Mouse (Mus musculus) testis, adult 2 months (tissue): ENCODE measurements around the gene Ccdc33. TPM values are rescaled to one million over a fixed set of nuclear protein-coding genes. Genes with fewer than 3 reads are reported as not detected.

Experiments used
- H3K27ac ChIP-seq: fragments of 200-500 bp; 2 replicates; pipeline ENCODE4 v1.5.1; 2012; ENCODE audit warnings: low read depth, low read length; ENCODE audit not compliant: control insufficient read depth, insufficient read depth
- H3K27me3 ChIP-seq: fragments of 200-500 bp; 2 replicates; pipeline ENCODE4 v1.6.1; 2012; ENCODE audit warnings: mild to moderate bottlenecking, low read length, moderate library complexity; ENCODE audit not compliant: control insufficient read depth, insufficient read depth
- H3K36me3 ChIP-seq: fragments of 200-500 bp; 2 replicates; pipeline ENCODE4 v1.6.1; 2012; ENCODE audit warnings: mild to moderate bottlenecking, low read length; ENCODE audit not compliant: control insufficient read depth, insufficient read depth
- H3K4me1 ChIP-seq: fragments of 200-500 bp; 2 replicates; pipeline ENCODE4 v1.6.1; 2012; ENCODE audit warnings: low read length; ENCODE audit not compliant: control insufficient read depth, insufficient read depth
- H3K4me3 ChIP-seq: fragments of 200-500 bp; 2 replicates; pipeline ENCODE4 v1.5.1; 2012; ENCODE audit warnings: low read depth, mild to moderate bottlenecking, low read length, moderate library complexity, mixed read lengths; ENCODE audit not compliant: control insufficient read depth
- CTCF ChIP-seq: fragments of 200-500 bp; IDR thresholded peaks from 2 replicates; pipeline ENCODE4 v1.5.1; 2012; ENCODE audit warnings: low read depth, mild to moderate bottlenecking, inconsistent platforms, low read length, moderate library complexity; ENCODE audit not compliant: control insufficient read depth, insufficient read depth, insufficient replicate concordance
- POLR2A ChIP-seq: fragments of 200-500 bp; IDR thresholded peaks from 2 replicates; pipeline ENCODE4 v1.6.1; 2012; ENCODE audit warnings: low read depth, mild to moderate bottlenecking, inconsistent platforms, low read length, moderate library complexity; ENCODE audit not compliant: control insufficient read depth
- polyA plus RNA-seq: library from polyadenylated mRNA; depleted of rRNA; stranded (reverse); fragments of >200 nt; gene quantifications from 2 replicates; pipeline ENCODE4 v1.2.3, GENCODE M21; 2012

The Ccdc33 gene
- polyA plus RNA-seq, 1 experiment = 97.2 TPM

DNA sequence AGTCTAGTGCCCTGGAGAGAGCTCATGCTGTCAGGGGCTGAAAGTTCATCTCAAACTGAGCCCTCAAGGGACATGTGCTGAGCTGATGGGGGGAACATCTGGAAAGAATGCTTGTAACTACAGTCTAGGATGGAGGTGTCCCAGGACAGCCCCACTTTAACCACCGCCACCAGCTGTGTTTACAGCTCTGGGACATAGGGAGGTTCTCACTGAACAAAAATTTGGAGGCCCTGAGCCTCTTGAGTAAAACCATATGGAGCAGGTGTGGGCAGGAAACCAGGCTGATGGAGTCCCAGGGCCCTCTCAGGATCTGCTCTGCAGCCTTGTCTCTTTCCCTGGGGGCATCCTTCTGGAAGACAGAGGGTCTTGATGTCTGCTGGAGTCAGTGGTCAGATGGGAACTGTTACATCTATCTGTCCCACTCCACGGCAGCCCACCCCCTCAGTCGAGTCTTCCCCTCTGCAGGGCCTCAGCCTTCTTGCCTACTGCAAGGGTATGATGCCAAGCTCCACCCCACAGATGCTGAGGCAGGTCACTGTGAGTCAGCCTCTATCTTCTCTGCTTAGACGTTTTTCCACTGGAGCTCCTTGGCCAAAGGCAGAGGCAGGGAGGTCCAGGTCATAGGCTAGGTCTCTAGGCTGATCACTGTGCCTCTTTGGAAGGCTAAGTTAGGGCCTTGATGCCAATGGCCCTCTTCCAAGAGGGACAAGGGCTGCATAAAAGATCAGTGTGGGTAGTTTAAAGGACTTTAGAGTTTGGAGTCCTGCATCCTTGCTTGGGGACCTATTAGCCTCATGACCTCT is 26.8 kb downstream of the Ccdc33 start:
- H3K4me1 ChIP-seq = no peaks in the 10 kb centered on the region
- no peak overlapping the region for H3K27ac ChIP-seq
- H3K27me3 ChIP-seq = no peaks in the 10 kb centered on the region
- no peak overlapping the region for H3K4me3 ChIP-seq
- no peaks in the 10 kb centered on the region for H3K36me3 ChIP-seq
- TF ChIP-seq POLR2A (no peak), CTCF (no peak)

DNA sequence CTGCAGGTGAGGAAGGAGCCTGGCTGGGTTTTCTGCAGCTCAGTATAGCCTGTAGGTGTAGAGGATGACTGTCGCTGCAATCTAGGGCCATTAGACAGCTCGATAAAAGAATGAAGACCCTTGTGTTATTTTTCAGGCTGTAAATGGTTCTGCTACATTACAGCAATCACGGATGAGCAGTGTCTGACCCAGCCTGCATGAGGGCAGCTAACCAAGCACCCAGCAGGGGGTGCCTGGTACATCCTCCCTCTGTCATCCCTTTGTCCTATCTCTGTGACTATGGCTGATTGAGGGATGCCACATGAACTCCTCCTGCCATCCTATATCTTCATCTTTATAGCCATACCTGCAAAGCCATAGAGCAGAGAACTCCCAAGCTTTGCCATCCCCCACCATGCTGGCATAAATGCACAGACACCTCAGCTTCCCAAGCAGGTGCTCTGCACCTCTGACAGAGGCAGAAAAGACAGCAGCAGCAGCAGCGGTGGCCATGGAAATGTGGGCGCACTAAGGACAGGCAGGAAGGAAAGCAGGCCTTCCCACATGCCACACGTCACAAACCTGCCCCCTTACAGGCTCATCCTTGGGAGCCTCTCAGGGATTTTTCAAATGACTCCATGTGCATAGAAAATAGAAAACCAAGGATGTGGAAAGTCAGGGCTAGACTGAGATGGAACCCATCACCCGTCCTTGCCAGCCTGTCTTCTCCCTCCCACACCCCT is 31.2 kb downstream of the Ccdc33 start:
- Histone ChIP-seq H3K4me1 (no peaks in the 10 kb centered on the region), H3K4me3 (no peak overlapping the region), H3K27ac (no peak overlapping the region), H3K36me3 (no peaks in the 10 kb centered on the region), H3K27me3 (no peaks in the 10 kb centered on the region)
- TF ChIP-seq POLR2A (no peak), CTCF (no peak)

DNA sequence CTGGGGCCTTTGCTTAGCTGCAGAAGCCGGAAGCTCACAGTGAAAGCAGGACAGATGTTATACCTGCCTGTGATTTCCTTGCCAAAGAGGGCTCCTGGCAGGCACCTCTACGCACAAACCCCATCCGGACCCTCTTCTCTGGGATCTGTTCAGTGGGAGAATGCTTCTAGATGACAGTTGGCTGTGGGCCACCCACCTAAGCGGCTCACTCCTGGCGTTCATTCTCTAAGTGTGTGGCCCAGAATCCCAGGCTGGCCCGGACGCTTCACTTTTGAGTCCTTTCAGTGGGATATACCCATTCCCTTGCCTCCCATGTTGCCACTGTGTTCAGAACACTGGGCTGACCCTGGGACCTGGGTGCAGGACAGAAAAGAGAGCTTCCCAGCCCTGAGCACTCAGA is 31.8 kb downstream of the Ccdc33 start:
- Histone ChIP-seq H3K27ac (no peak overlapping the region), H3K4me3 (no peak overlapping the region), H3K27me3 (no peaks in the 10 kb centered on the region), H3K4me1 (no peaks in the 10 kb centered on the region), H3K36me3 (no peaks in the 10 kb centered on the region)
- TF ChIP-seq POLR2A (no peak), CTCF (no peak)

DNA sequence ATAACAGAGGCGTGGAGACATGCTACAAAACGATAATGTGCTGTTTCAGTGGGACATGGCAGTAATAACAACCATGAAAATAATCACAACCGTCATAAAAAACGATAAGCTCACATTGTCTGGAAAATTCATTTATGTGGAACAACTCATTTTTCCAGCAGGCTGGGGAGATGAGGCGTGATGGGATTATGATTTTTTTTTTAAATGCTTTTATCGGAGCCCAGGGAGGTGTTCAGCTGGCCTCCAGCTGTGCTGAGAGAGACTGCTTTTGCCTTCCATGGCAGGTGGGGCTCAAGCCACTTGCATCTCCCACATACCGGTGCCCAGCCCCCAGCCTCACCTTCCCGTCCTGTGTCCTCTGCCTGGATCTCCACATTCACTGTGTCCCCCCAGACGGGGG is 32.4 kb downstream of the Ccdc33 start:
- TF ChIP-seq CTCF (no peak), POLR2A (no peak)
- no peaks in the 10 kb centered on the region for H3K27me3 ChIP-seq
- H3K36me3 ChIP-seq = no peaks in the 10 kb centered on the region
- H3K27ac ChIP-seq = no peak overlapping the region
- H3K4me3 ChIP-seq = no peak overlapping the region
- H3K4me1 ChIP-seq = no peaks in the 10 kb centered on the region

DNA sequence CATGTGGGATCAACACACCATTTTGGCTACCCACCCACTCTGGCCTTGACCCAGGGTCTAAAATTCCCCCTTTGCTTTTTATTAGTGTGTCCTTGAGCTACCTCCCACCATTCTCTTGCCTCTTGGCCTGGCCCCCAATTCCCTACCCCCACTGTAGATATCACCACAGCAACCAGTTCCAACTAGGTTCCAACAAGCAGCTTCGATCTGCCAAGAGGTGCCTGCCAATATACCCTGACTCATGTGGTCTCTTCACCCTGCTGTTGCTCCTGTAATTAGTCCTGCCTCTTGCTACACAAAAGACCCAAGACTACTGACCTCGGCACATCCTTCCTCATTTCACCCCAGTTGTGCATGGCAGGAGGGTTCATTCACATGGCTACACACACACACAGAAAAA is 33.5 kb downstream of the Ccdc33 start:
- Histone ChIP-seq H3K27ac (no peak overlapping the region), H3K4me1 (no peaks in the 10 kb centered on the region), H3K4me3 (no peak overlapping the region), H3K36me3 (no peaks in the 10 kb centered on the region), H3K27me3 (no peaks in the 10 kb centered on the region)
- TF ChIP-seq POLR2A (no peak), CTCF (no peak)

DNA sequence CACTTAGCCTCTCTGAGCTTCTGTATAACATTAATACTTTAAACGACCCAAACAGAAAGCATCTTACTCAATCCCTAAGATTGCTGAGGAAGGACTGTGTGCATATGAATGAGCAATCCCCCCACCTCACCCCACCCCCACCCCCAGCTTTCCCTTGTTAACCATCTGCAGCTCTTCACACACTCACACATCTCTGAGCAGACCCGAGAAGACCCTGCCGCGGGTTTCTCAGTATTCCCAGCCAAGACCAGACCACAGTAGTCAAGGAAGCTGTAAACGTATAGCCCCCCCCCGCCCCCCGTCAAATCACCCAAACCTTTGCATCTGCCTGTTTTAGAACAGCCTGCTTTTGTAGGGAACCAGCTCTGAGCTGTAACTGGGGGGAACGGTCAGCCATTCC is 34.0 kb downstream of the Ccdc33 start:
- Histone ChIP-seq H3K27me3 (no peaks in the 10 kb centered on the region), H3K36me3 (no peaks in the 10 kb centered on the region), H3K27ac (no peak overlapping the region), H3K4me1 (no peaks in the 10 kb centered on the region), H3K4me3 (no peak overlapping the region)
- TF ChIP-seq POLR2A = no peak
- TF ChIP-seq CTCF = no peak

DNA sequence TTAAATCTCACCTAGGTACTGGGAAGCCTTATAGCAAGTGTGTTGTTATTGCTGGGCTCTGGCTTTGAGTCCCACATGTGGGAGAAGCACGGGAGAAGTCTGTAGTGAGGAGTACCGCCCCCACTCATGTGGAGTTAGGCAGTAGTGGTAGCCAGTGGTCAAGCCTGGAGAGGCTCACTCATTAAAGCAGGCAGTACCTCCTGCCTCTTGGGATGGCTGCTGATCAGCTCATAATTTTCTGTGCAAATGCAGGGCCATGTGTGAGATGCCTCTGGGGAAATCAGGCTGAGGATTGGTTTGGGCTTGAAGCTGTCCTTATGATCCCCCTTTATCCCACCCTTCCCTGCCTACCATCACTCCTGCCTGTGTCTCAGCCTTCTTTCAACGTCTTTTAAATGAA is 44.1 kb downstream of the Ccdc33 start:
- H3K27ac ChIP-seq = no peak overlapping the region
- no peak for TF ChIP-seq POLR2A
- no peak for TF ChIP-seq CTCF
- H3K27me3 ChIP-seq = no peaks in the 10 kb centered on the region
- H3K4me1 ChIP-seq = no peaks in the 10 kb centered on the region
- no peak overlapping the region for H3K4me3 ChIP-seq
- no peaks in the 10 kb centered on the region for H3K36me3 ChIP-seq
